Mouse (Mus musculus): Measurements from ENCODE around the gene Zbtb49. TPM values are rescaled to one million over a fixed set of nuclear protein-coding genes. Genes with fewer than 3 reads are reported as not detected.

Zbtb49 gene
- polyA plus RNA-seq, 1 experiment from 2014 or later = 6.7 TPM

- H3K4me1 ChIP-seq (ENCODE audit: control insufficient read depth, insufficient read depth, low read length) = no peaks in the 10 kb centered on the region
- no peak for ATAC-seq (replicated peaks; ENCODE audit: insufficient number of reproducible peaks, low FRiP score, low TSS enrichment)
- WGBS (ENCODE audit: insufficient replicate concordance) = 77% methylated on average over 10 of the region's 10 CpGs
Measured at GRCm38 (mm10) chr5:38152201-38153108, 67.8 kb downstream of the Zbtb49 start.

GRCm38 (mm10) chr5:38151264-38151663, 69.0 kb downstream of the Zbtb49 start:
- Histone ChIP-seq H3K27me3 (ENCODE audit: control insufficient read depth, insufficient read depth, low read length) (0 out of 2 replicates have a peak, but pooled peaks cover 2% of the 10 kb centered on the region), H3K27ac (ENCODE audit: low read depth, low read length) (no peak overlapping the region), H3K4me1 (ENCODE audit: control insufficient read depth, insufficient read depth, low read length) (no peaks in the 10 kb centered on the region), H3K9me3 (replicated peaks; ENCODE audit: control insufficient read depth, low read length) (no peaks in the 10 kb centered on the region), H3K4me2 (no peak overlapping the region), H3K36me3 (ENCODE audit: control insufficient read depth, insufficient read depth, low read length) (no peaks in the 10 kb centered on the region; the same call in 1 of the 2 replicates), H3K4me3 (ENCODE audit: low read depth, low read length) (no peak overlapping the region), H3K9ac (ENCODE audit: low read depth, low read length) (no peak overlapping the region)
- no peak for ATAC-seq (replicated peaks; ENCODE audit: insufficient number of reproducible peaks, low FRiP score, low TSS enrichment)
- WGBS (ENCODE audit: insufficient replicate concordance) = 57% methylated on average over 3 of the region's 3 CpGs

More at GRCm38 (mm10) chr5:38152201-38153108, 67.8 kb downstream of the Zbtb49 start:
- no peak overlapping the region for H3K4me3 ChIP-seq (ENCODE audit: low read depth, low read length)
- no peaks in the 10 kb centered on the region for H3K9me3 ChIP-seq (replicated peaks; ENCODE audit: control insufficient read depth, low read length)
- H3K9ac ChIP-seq (ENCODE audit: low read depth, low read length) = no peak overlapping the region
- H3K36me3 ChIP-seq (ENCODE audit: control insufficient read depth, insufficient read depth, low read length) = no peaks in the 10 kb centered on the region; the same call in 1 of the 2 replicates
- no peak overlapping the region for H3K27ac ChIP-seq (ENCODE audit: low read depth, low read length)
- H3K4me2 ChIP-seq = no peak overlapping the region
- H3K27me3 ChIP-seq (ENCODE audit: control insufficient read depth, insufficient read depth, low read length) = peaks cover 10% of the 10 kb centered on the region

- no peak overlapping the region for H3K4me2 ChIP-seq
- H3K27ac ChIP-seq (ENCODE audit: low read depth, low read length) = no peak overlapping the region
- no peaks in the 10 kb centered on the region; the same call in 1 of the 2 replicates for H3K36me3 ChIP-seq (ENCODE audit: control insufficient read depth, insufficient read depth, low read length)
- no peaks in the 10 kb centered on the region for H3K9me3 ChIP-seq (replicated peaks; ENCODE audit: control insufficient read depth, low read length)
- no peak overlapping the region for H3K9ac ChIP-seq (ENCODE audit: low read depth, low read length)
- H3K27me3 ChIP-seq (ENCODE audit: control insufficient read depth, insufficient read depth, low read length) = no peaks in the 10 kb centered on the region
- no peaks in the 10 kb centered on the region for H3K4me1 ChIP-seq (ENCODE audit: control insufficient read depth, insufficient read depth, low read length)
- 67% methylated on average over 6 of the region's 6 CpGs for WGBS (ENCODE audit: insufficient replicate concordance)
- H3K4me3 ChIP-seq (ENCODE audit: low read depth, low read length) = no peak overlapping the region
- ATAC-seq (replicated peaks; ENCODE audit: insufficient number of reproducible peaks, low FRiP score, low TSS enrichment) = no peak; the same call in 1 of the 2 replicates
Measured at GRCm38 (mm10) chr5:38146524-38146923, 73.7 kb downstream of the Zbtb49 start.

GRCm38 (mm10) chr5:38140893-38141292, 79.4 kb downstream of the Zbtb49 start:
- Histone ChIP-seq H3K4me1 (ENCODE audit: control insufficient read depth, insufficient read depth, low read length) (no peaks in the 10 kb centered on the region), H3K27ac (ENCODE audit: low read depth, low read length) (no peak overlapping the region), H3K27me3 (ENCODE audit: control insufficient read depth, insufficient read depth, low read length) (no peaks in the 10 kb centered on the region), H3K9me3 (replicated peaks; ENCODE audit: control insufficient read depth, low read length) (no peaks in the 10 kb centered on the region), H3K9ac (ENCODE audit: low read depth, low read length) (no peak overlapping the region), H3K4me3 (ENCODE audit: low read depth, low read length) (no peak overlapping the region), H3K4me2 (no peak overlapping the region), H3K36me3 (ENCODE audit: control insufficient read depth, insufficient read depth, low read length) (0 out of 2 replicates have a peak, but pooled peaks cover 5% of the 10 kb centered on the region)
- ATAC-seq (replicated peaks; ENCODE audit: insufficient number of reproducible peaks, low FRiP score, low TSS enrichment) = no peak
- 80% methylated on average over 6 of the region's 6 CpGs for WGBS (ENCODE audit: insufficient replicate concordance)

Other genes starting within 250 kb of the Zbtb49 start
- gene Stx18, start 181.7 kb downstream of the Zbtb49 start, polyA plus RNA-seq (2014; fragmentation: Nextera tagmentation; extraction: Ambion mirVana) = 40.4 and 40.8 TPM in 2 replicates
- 5.3 and 11.9 TPM in 2 replicates for gene Nsg1, start 60.5 kb downstream of the Zbtb49 start, polyA plus RNA-seq (2014; fragmentation: Nextera tagmentation; extraction: Ambion mirVana)
- 54.4 and 65.1 TPM in 2 replicates for gene Lyar, start within 50 bp of the Zbtb49 start, polyA plus RNA-seq (2014; fragmentation: Nextera tagmentation; extraction: Ambion mirVana)
- 50.7 and 51.3 TPM in 2 replicates for gene Tmem128, start 39.7 kb upstream of the Zbtb49 start, polyA plus RNA-seq (2014; fragmentation: Nextera tagmentation; extraction: Ambion mirVana)
- gene Otop1, start 55.5 kb upstream of the Zbtb49 start, polyA plus RNA-seq (2014; fragmentation: Nextera tagmentation; extraction: Ambion mirVana) = not detected in 2 replicates
- not detected in 2 replicates for gene Drd5, start 98.9 kb upstream of the Zbtb49 start, polyA plus RNA-seq (2014; fragmentation: Nextera tagmentation; extraction: Ambion mirVana)